Mouse (Mus musculus): ENCODE data around the gene Scn8a.

Gene Scn8a

DNA sequence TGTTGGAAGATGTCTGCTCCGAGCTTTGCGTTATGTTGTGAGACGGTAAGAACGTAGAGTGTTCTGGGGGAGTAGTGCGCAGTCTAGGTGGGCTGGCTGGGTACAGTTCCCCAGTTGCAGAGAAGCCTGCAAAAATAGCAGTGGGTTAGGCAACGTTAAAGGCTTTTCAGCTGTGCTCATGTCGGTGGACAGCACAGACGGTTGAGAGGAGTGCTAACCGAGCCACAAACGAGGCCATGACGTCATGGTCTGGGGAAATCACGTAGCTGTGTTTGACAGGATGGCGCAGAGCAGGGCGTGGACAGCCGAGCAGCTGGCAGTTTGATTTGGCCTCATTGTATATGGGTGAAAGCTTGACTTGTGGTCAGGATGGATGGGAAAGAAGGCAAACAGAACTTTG lies 9.4 kb downstream of the Scn8a start:
- in situ Hi-C loops (cut with MboI): no loop called here

DNA sequence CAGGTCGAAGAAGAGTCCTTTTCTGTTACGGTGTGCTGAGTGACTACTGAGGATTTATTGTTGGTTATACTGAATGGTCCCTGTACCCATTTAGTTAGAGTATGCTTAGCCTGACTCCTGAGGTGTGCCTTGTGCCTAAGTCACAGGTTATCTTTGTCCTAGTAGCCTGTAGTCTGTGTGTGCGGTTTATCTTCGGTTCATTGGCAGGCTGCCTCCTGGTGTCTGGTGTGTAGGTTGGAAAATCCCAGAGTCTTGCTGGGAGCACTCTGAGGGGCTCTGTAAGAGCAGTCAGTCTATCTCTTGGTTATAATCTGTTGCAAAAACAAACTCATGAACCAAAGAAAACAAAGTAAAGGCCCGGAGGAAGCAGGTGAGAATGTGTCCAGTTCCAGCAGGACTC lies 11.7 kb downstream of the Scn8a start:
- in situ Hi-C loops (cut with MboI): no loop called here

GRCm38 (mm10) chr15:100884481-100884880 lies 14.8 kb downstream of the Scn8a start:
- in situ Hi-C loops (cut with MboI): no loop called here

DNA sequence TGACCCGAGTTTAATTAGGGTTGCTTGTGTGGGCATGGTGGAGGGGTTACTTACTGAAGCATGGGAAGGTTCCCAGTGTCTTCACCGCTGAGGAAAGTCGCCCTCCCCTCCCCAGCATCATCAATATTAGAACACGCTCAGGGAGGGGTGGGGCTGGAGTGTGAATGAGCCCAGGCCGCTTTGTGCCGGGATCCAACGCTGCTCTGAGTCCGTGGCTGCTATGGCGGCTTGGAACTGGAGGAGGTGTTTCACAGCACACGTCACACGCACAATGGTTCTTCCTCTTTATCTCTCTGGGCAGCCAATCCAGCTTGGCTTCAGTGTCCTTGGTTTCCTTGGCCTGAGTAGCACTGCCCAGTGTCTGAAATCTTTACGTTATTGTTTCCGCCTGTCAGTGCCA lies 22.3 kb downstream of the Scn8a start:
- in situ Hi-C loops (cut with MboI): no loop called here

- in situ Hi-C loops (cut with MboI): no loop called here
Measured at GRCm38 (mm10) chr15:100896502-100896901, 26.8 kb downstream of the Scn8a start.

GRCm38 (mm10) chr15:100903811-100904210 lies 34.2 kb downstream of the Scn8a start:
- in situ Hi-C loops (cut with MboI): no loop called here

DNA sequence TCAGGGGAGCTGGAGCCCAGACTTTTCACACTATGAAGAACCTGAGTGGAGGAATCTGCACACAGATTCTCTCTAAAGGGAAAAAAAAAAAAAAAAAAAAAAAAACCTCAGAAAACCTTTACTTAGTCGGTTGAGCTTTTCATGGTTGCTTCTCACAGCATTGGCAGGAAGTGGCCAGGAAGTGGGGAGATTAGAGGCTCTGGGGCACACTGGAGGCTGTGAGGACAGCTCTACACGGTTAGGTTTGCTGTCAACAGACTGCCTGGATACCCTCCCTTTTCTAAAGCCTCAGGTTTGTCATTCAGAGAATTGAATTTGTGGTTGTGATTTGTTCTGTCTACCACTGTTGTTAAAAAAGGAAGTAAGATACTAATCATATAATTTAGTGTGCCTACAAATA lies 35.3 kb downstream of the Scn8a start:
- in situ Hi-C loops (cut with MboI): no loop called here

DNA sequence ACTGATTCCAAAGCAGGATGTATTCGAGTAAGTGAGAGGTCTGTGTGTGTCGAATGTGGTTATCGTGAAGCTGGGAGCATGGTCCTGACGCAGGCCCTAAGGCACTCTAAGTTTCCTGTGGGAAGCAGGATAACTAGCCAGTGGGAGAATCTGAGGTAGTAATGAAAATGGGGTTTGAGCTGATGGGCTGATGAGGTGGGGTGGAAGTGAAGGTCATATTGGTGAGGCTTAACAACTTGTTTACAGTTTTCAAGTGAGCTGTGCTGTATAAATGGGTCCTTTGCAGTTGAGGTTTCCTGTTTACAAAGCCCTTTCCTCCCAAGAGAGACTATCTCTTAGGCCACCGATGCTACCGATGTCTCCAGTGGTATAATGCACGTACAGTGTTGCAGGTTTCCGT lies 36.1 kb downstream of the Scn8a start:
- in situ Hi-C loops (cut with MboI): no loop called here

GRCm38 (mm10) chr15:100908817-100909216 lies 39.2 kb downstream of the Scn8a start:
- in situ Hi-C loops (cut with MboI): no loop called here

DNA sequence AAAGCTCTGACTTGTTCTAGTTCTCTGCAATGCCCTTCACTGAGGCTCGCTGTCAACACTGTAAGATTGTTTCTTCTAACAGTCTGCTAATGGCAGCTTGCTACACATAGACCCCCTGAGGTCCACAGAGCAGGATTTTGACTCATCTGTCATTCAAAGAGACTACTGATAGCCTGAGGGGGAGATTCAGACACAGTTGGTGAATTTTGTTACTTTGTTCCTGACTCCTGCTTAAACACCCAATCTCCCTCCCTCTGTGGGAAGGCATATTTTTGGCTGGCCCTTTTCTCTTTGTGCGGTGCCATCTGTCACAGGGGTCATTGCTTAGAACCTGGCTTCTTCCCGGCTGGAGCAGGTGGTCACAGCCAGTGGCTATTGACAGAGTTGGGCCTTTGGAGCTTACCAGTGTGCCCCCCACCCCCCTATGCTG lies 40.1 kb downstream of the Scn8a start:
- in situ Hi-C loops (cut with MboI): no loop called here

- in situ Hi-C loops (cut with MboI): no loop called here
Measured at GRCm38 (mm10) chr15:100910381-100910841, 40.8 kb downstream of the Scn8a start.

- in situ Hi-C loops (cut with MboI): no loop called here
Measured at GRCm38 (mm10) chr15:100912676-100913266, 43.1 kb downstream of the Scn8a start.

- in situ Hi-C loops (cut with MboI): no loop called here
Measured at GRCm38 (mm10) chr15:100914734-100915242, 45.1 kb downstream of the Scn8a start.

DNA sequence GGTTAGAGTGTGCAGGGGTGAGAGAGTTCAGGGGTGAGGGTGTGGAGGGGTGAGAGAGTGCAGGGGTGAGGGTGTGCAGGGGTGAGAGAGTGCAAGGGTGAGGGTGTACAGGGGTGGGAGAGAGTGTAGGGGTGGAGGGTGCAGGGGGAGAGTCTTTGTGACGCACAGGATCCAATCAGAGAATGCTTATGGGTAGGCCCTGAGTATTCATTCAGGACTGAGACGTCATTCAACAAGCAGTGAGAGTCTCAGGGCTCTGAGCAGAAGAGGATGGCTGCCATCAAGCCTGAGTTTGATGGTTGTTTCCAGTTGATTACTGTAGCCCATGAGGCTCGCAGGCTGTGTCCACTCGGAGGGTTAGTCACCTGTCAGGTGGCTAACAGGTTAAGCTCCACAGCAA lies 48.4 kb downstream of the Scn8a start:
- in situ Hi-C loops (cut with MboI): no loop called here

- in situ Hi-C loops (cut with MboI): no loop called here
Measured at GRCm38 (mm10) chr15:100922210-100922609, 52.6 kb downstream of the Scn8a start.

- in situ Hi-C loops (cut with MboI): no loop called here
Measured at GRCm38 (mm10) chr15:100923476-100923875, 53.8 kb downstream of the Scn8a start.

GRCm38 (mm10) chr15:100924941-100925340 lies 55.3 kb downstream of the Scn8a start:
- in situ Hi-C loops (cut with MboI): no loop called here

GRCm38 (mm10) chr15:100930477-100930876 lies 60.8 kb downstream of the Scn8a start:
- in situ Hi-C loops (cut with MboI): no loop called here

DNA sequence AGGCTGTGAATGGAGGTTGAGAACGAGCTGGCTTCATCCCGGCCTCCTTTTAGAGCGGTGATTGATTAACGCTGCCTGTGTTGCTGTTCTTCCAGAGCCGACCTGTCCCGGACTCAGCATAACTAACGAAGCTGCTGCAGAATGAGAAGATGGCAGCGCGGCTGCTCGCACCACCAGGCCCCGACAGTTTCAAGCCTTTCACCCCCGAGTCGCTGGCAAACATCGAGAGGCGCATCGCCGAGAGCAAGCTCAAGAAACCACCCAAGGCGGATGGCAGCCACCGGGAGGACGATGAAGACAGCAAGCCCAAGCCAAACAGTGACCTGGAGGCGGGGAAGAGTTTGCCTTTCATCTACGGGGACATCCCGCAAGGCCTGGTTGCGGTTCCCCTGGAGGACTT lies 66.5 kb downstream of the Scn8a start:
- in situ Hi-C loops (cut with MboI): no loop called here

DNA sequence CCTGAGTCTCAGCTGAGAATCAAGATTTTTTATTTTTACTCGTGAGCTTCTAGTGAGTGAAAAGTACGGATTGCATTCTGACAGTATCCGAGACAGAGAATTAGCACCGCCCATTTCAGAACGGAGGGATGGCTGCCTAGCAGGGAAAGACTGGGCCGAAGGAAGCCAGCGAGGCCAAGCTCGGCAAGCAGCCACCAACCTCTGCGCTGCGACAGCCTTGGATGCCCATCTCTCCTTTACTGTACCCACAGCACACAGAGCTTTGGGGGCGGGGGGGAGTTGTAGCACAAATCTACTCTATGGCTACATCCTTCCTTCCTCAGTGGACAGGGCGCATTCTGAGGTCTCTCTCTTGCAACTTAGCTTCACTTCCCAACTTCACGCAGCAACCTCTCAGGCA lies 78.7 kb downstream of the Scn8a start:
- in situ Hi-C loops (cut with MboI): no loop called here

- in situ Hi-C loops (cut with MboI): no loop called here
Measured at GRCm38 (mm10) chr15:100949169-100949568, 79.5 kb downstream of the Scn8a start.

DNA sequence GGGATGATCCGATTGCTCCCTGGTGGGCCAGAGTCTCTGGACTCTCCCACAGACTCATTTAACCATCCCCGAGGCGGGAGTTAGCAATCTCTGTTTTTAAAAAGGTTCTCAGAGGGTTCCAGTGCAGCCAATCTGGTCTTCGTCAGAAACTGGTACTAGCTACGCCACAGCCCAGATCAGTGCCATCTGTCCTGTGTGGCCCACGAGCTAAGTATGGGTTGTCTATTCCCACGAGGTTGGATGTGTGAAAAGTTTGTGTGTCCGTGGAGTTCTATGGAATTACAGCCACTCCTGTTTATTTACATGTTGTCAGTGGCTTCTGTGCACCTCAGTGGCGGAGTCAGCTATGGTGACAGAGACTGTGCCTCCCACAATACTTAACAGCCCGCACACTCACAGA lies 81.8 kb downstream of the Scn8a start:
- in situ Hi-C loops (cut with MboI): no loop called here

DNA sequence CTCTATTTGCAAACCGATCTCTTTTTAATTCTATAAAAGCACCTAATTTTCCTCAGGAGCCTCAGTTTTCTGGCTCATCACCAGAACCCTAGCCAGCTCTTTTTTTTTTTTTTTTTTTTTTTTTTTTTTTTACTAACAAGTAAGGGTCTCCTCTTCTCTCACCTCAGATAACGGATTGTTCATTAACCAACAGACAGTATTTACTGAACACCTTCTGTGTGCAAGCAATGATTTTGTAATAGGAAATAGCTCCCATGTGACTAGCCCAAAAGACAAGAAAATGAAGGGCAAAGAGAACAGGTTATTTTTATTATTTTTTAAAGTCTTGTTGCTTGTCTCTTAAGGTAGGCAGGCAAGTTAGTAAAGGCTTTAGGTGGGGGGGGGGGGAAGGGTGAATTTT lies 82.6 kb downstream of the Scn8a start:
- in situ Hi-C loops (cut with MboI): no loop called here

- in situ Hi-C loops (cut with MboI): no loop called here
Measured at GRCm38 (mm10) chr15:100952854-100953253, 83.2 kb downstream of the Scn8a start.

Measured in mature B cell (primary cell).